Mouse (Mus musculus) hindbrain, embryonic 15.5 days (tissue): ENCODE measurements around the gene Olfr414. TPM values are rescaled to one million over a fixed set of nuclear protein-coding genes. Genes with fewer than 3 reads are reported as not detected.
A peak's percentile ranks its signal among the peaks of the same experiment; 100 is the strongest.

Experiments used
- ATAC-seq: fragments of 200-750 bp; cut with Nextera tagmentation; 2 replicates; pipeline ENCODE4 v1.8.0; 2017; ENCODE audit warnings: low read depth, moderate number of reproducible peaks, moderate TSS enrichment; ENCODE audit not compliant: low FRiP score
- H3K27ac ChIP-seq: fragments of 300-500 bp; sonication (generic); replicated peaks from 2 replicates; pipeline ENCODE4 v1.5.1; 2015; ENCODE audit warnings: mild to moderate bottlenecking, inconsistent platforms
- H3K27me3 ChIP-seq: fragments of 300-500 bp; sonication (generic); 2 replicates; pipeline ENCODE4 v1.6.1; 2015; ENCODE audit warnings: control low read depth, inconsistent platforms
- H3K36me3 ChIP-seq: fragments of 300-500 bp; sonication (generic); 2 replicates; pipeline ENCODE4 v1.6.1; 2015; ENCODE audit warnings: control low read depth, inconsistent platforms
- H3K4me1 ChIP-seq: fragments of 300-500 bp; sonication (generic); replicated peaks from 2 replicates; pipeline ENCODE4 v1.6.1; 2015; ENCODE audit warnings: control low read depth, inconsistent platforms
- H3K4me2 ChIP-seq: fragments of 300-500 bp; sonication (generic); 2 replicates; pipeline ENCODE4 v1.6.1; 2015; ENCODE audit warnings: moderate library complexity, mild to moderate bottlenecking, inconsistent platforms
- H3K4me3 ChIP-seq: fragments of 300-500 bp; sonication (generic); 2 replicates; pipeline ENCODE4 v1.5.1; 2015; ENCODE audit warnings: mild to moderate bottlenecking, inconsistent platforms
- H3K9ac ChIP-seq: fragments of 300-500 bp; sonication (generic); 2 replicates; pipeline ENCODE4 v1.6.1; 2015; ENCODE audit warnings: inconsistent platforms
- H3K9me3 ChIP-seq: fragments of 300-500 bp; sonication (generic); 2 replicates; pipeline ENCODE4 v1.6.1; 2016; ENCODE audit warnings: control low read depth, inconsistent platforms
- WGBS: fragments of 180-500 bp; shearing (Covaris S2); methylation state at CpG from one replicate; pipeline ENCODE4 v1.1.7; 2015; 5-methylcytosine and 5-hydroxymethylcytosine counted together
- polyA plus RNA-seq: library from polyadenylated mRNA; unstranded; fragments of >200 nt; fragmentation: Nextera tagmentation; extraction: Ambion mirVana; gene quantifications from 2 replicates; pipeline ENCODE4 v1.2.1, GENCODE M21; 2015

The Olfr414 gene
- not detected in 2 replicates for polyA plus RNA-seq

DNA sequence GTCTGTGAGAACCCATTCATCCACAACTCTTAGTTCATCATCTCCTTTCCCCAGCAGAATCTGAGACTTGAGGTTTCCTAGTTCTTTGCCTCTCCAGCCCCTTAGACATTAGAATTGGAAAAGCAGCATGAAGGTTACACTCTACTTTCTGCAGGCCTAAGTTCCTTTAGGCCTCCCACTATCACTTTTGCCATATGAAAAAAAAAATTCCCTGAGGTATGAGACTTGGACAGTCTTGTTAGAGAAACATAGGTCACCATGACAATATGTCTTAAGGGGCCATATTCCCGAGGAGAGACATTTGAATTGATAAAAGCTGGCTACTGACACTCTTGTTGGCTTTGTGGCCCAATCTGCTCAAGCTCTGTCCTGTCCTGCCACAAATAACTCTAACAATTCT lies at the start of gene Olfr414:
TSS of gene Olfr414 (plus strand) at position 301 of the 400 bp plus-strand sequence.
- Histone ChIP-seq H3K27ac (no peak within 1 kb of the TSS), H3K9ac (no peak within 1 kb of the TSS), H3K4me2 (no peak within 1 kb of the TSS), H3K4me3 (no peak within 1 kb of the TSS), H3K27me3 (no peaks in the 10 kb centered on the region), H3K9me3 (no peaks in the 10 kb centered on the region), H3K36me3 (no peaks in the 10 kb centered on the region), H3K4me1 (no peaks in the 10 kb centered on the region)
- WGBS: 73% methylated on average over 1 of the region's 1 CpGs
- ATAC-seq: no peak

GRCm38 (mm10) chr1:174390746-174391145 lies 33.1 kb upstream of the Olfr414 start, which contains the start of gene Olfr248:
Olfr248 (plus strand) TSS chr1:174391046.
- Histone ChIP-seq H3K9ac (no peak within 1 kb of the TSS), H3K4me3 (no peak within 1 kb of the TSS), H3K36me3 (no peaks in the 10 kb centered on the region), H3K4me2 (no peak within 1 kb of the TSS), H3K4me1 (no peaks in the 10 kb centered on the region), H3K27ac (no peak within 1 kb of the TSS), H3K27me3 (no peaks in the 10 kb centered on the region), H3K9me3 (no peaks in the 10 kb centered on the region)
- 96% methylated on average over 2 of the region's 2 CpGs for WGBS
- no peak for ATAC-seq

DNA sequence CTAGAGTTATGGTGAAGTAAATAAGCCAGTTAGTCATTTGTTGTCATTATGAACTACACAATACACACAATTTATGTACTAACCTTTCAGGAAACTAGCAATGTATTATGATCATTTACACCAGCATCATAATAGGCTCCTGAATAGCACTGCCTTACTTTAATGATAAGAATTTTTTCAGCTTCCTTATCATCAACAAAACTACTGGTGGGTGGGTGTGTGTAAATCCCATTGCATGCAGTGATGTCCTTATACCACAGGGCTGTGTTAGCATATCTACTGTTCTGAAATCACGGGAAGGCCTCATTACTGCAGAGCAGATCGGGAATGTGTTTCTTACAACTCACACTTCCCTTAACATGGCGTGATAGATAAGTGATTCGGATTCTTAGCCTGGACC lies 905 bp upstream of the Olfr414 start:
- 93% methylated on average over 4 of the region's 4 CpGs for WGBS
- H3K4me2 ChIP-seq: no peak overlapping the region
- no peak for ATAC-seq
- no peaks in the 10 kb centered on the region for H3K36me3 ChIP-seq
- no peaks in the 10 kb centered on the region for H3K27me3 ChIP-seq
- H3K9ac ChIP-seq: no peak overlapping the region
- H3K27ac ChIP-seq: no peak overlapping the region
- no peaks in the 10 kb centered on the region for H3K4me1 ChIP-seq
- no peak overlapping the region for H3K4me3 ChIP-seq
- no peaks in the 10 kb centered on the region for H3K9me3 ChIP-seq

DNA sequence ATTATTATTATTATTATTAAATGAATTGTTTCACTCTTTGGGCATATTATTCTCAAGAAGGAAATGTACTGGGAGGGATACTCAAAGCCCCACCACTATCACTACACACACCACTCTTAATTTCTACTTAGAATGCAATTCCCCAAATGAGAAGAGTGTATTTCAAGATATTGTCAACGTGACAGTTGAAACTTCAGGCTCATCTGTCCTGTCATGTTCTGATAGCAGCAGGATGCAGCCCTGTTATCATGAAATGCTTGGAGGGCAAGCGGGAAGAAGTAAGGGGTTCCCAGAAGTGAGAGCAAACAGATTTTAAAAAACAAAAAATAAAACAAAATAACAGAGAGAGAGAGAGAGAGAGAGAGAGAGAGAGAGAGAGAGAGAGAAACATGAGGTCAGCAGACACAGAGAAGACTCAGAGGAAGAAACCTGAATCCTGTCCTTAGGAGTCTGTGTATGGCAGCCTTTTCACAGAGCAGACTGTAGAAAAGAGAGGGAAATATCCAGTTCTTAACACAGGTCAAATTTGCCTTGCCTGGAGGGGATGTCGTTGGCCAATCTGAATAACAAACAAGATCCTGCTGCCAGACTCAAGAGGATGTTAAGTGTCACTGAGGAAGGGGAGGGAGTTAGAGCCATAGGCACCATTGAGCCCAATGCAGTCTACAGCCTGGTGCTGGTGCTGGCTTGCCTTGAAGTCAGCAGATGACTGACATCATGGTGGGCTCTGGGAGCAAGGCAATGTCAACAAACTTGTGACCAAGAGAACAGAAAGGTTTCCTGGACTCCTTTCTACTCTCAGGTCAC lies 2.5 kb downstream of the Olfr414 start:
- ATAC-seq: no peak
- no peaks in the 10 kb centered on the region for H3K4me1 ChIP-seq
- H3K4me2 ChIP-seq: no peak overlapping the region
- WGBS: 56% methylated on average over 3 of the region's 3 CpGs
- no peak overlapping the region for H3K9ac ChIP-seq
- no peak overlapping the region for H3K4me3 ChIP-seq
- H3K9me3 ChIP-seq: no peaks in the 10 kb centered on the region
- no peak overlapping the region for H3K27ac ChIP-seq
- H3K36me3 ChIP-seq: no peaks in the 10 kb centered on the region
- no peaks in the 10 kb centered on the region for H3K27me3 ChIP-seq

GRCm38 (mm10) chr1:174427402-174427801 lies 3.5 kb downstream of the Olfr414 start:
- no peak overlapping the region for H3K4me3 ChIP-seq
- H3K36me3 ChIP-seq: no peaks in the 10 kb centered on the region
- no peak overlapping the region for H3K27ac ChIP-seq
- H3K9me3 ChIP-seq: no peaks in the 10 kb centered on the region
- H3K4me1 ChIP-seq: no peaks in the 10 kb centered on the region
- WGBS: 88% methylated on average over 1 of the region's 1 CpGs
- H3K27me3 ChIP-seq: no peaks in the 10 kb centered on the region
- H3K9ac ChIP-seq: no peak overlapping the region
- no peak overlapping the region for H3K4me2 ChIP-seq
- no peak for ATAC-seq

GRCm38 (mm10) chr1:174428407-174428806 lies 4.5 kb downstream of the Olfr414 start:
- Histone ChIP-seq H3K27me3 (no peaks in the 10 kb centered on the region), H3K9ac (no peak overlapping the region), H3K4me2 (no peak overlapping the region), H3K27ac (no peak overlapping the region), H3K4me3 (no peak overlapping the region), H3K36me3 (no peaks in the 10 kb centered on the region), H3K4me1 (no peaks in the 10 kb centered on the region), H3K9me3 (no peaks in the 10 kb centered on the region)
- ATAC-seq: no peak
- 92% methylated on average over 2 of the region's 2 CpGs for WGBS

GRCm38 (mm10) chr1:174434121-174434520 lies 10.3 kb downstream of the Olfr414 start:
- no peaks in the 10 kb centered on the region for H3K9me3 ChIP-seq
- no peak for ATAC-seq
- WGBS: 49% methylated on average over 1 of the region's 1 CpGs
- H3K27me3 ChIP-seq: no peaks in the 10 kb centered on the region
- H3K4me3 ChIP-seq: no peak overlapping the region
- H3K4me1 ChIP-seq: no peaks in the 10 kb centered on the region
- H3K27ac ChIP-seq: no peak overlapping the region
- H3K36me3 ChIP-seq: no peaks in the 10 kb centered on the region
- H3K9ac ChIP-seq: no peak overlapping the region
- no peak overlapping the region for H3K4me2 ChIP-seq

- ATAC-seq: no peak
- H3K36me3 ChIP-seq: no peaks in the 10 kb centered on the region
- H3K4me3 ChIP-seq: no peak within 1 kb of the TSS
- H3K4me1 ChIP-seq: no peaks in the 10 kb centered on the region
- no peaks in the 10 kb centered on the region for H3K27me3 ChIP-seq
- no peaks in the 10 kb centered on the region for H3K9me3 ChIP-seq
- no peak within 1 kb of the TSS for H3K9ac ChIP-seq
- H3K4me2 ChIP-seq: no peak within 1 kb of the TSS
- no peak within 1 kb of the TSS for H3K27ac ChIP-seq
- 85% methylated on average over 1 of the region's 1 CpGs for WGBS
These were observed 17.9 kb downstream of the Olfr414 start, which contains the start of gene Olfr220 for GRCm38 (mm10) chr1:174441782-174442181. Olfr220 (plus strand) TSS chr1:174442082.

- Histone ChIP-seq H3K27ac (no peak overlapping the region), H3K4me2 (no peak overlapping the region), H3K27me3 (no peaks in the 10 kb centered on the region), H3K9me3 (no peaks in the 10 kb centered on the region), H3K9ac (no peak overlapping the region), H3K4me3 (no peak overlapping the region), H3K36me3 (no peaks in the 10 kb centered on the region), H3K4me1 (no peaks in the 10 kb centered on the region)
- 77% methylated on average over 2 of the region's 2 CpGs for WGBS
- no peak for ATAC-seq
These were observed 31.2 kb downstream of the Olfr414 start for GRCm38 (mm10) chr1:174455100-174455499.

DNA sequence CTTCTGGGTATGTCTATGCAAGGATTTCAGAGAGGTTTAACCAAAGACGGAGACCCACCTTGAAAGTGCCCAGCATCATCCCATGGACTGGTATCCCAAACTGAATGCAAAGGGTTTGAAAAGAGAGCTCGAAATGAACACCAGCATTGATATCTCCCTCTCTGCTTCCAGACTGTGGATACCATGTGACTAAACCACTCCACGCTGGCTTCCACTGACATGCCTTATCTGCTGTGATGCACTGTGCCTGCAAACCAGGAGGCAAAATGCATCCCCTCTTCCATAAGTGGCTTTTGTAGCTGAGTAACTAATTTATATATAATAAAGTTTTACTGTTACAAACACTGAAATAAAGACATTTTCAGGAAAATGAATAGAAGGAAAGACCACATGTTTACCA lies 41.5 kb downstream of the Olfr414 start:
- Histone ChIP-seq H3K9ac (no peak overlapping the region), H3K4me3 (no peak overlapping the region), H3K4me2 (no peak overlapping the region), H3K27ac (no peak overlapping the region), H3K36me3 (no peaks in the 10 kb centered on the region), H3K9me3 (no peaks in the 10 kb centered on the region), H3K4me1 (no peaks in the 10 kb centered on the region), H3K27me3 (no peaks in the 10 kb centered on the region)
- ATAC-seq: no peak
- WGBS: 88% methylated on average over 3 of the region's 3 CpGs

DNA sequence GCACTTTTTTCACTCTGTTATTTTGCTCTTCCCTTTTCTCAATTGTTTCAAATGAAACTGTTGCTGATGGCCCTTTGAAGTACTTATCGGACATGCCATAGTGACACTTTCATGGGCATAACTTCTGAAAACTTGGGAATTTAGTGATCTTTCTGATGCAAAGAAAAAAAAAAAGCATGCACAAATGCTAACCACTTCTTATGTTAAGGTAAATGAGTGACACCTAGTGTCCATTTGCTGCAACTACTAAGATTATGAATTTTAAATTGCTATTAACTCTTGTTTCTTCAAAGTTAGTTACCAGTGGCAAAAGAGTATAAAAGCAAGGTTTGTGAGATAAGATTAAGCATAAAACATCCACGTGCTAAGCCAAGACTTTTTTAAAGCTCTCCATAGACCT lies 42.4 kb downstream of the Olfr414 start:
- no peak overlapping the region for H3K4me2 ChIP-seq
- WGBS: 40% methylated on average over 2 of the region's 2 CpGs
- H3K9ac ChIP-seq: no peak overlapping the region
- no peak overlapping the region for H3K4me3 ChIP-seq
- H3K27ac ChIP-seq: no peak overlapping the region
- no peaks in the 10 kb centered on the region for H3K36me3 ChIP-seq
- H3K4me1 ChIP-seq: no peaks in the 10 kb centered on the region
- no peaks in the 10 kb centered on the region for H3K27me3 ChIP-seq
- no peak for ATAC-seq
- no peaks in the 10 kb centered on the region for H3K9me3 ChIP-seq

GRCm38 (mm10) chr1:174469736-174470135 lies 45.9 kb downstream of the Olfr414 start:
- H3K4me2 ChIP-seq: no peak overlapping the region
- ATAC-seq: peak; percentile 91
- no peak overlapping the region for H3K9ac ChIP-seq
- H3K4me1 ChIP-seq: no peaks in the 10 kb centered on the region
- H3K4me3 ChIP-seq: no peak overlapping the region
- no peaks in the 10 kb centered on the region for H3K27me3 ChIP-seq
- no peak overlapping the region for H3K27ac ChIP-seq
- no peaks in the 10 kb centered on the region for H3K9me3 ChIP-seq
- H3K36me3 ChIP-seq: no peaks in the 10 kb centered on the region
- 3% methylated on average over 6 of the region's 6 CpGs for WGBS

DNA sequence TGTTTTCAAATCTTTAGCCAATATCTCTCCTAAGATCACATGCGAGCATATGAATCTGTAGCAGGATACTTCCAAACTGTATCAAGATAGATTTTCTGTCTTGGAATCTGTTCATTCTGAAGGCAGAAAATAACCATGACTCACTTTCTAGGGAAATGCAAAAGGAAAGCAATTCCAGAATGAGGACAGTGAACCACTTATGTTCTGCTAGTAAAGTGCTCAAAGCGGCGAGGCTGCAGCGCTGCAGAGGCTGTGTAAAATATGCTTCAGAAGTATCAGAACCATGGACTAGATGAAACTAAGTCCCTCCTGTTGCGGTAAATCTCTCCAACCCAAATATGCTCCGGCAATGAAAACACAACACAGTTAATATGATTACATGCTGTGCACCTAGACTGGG lies 58.7 kb downstream of the Olfr414 start:
- WGBS: 95% methylated on average over 6 of the region's 6 CpGs

More for the DNA sequence above, 58.7 kb downstream of the Olfr414 start:
- Histone ChIP-seq H3K4me3 (no peak overlapping the region), H3K9ac (no peak overlapping the region), H3K4me2 (no peak overlapping the region), H3K27me3 (no peaks in the 10 kb centered on the region), H3K9me3 (no peaks in the 10 kb centered on the region), H3K27ac (no peak overlapping the region), H3K4me1 (no peaks in the 10 kb centered on the region), H3K36me3 (no peaks in the 10 kb centered on the region)
- ATAC-seq: no peak
